Mouse (Mus musculus): ENCODE data around the gene Prdm5. TPM values are rescaled to one million over a fixed set of nuclear protein-coding genes. Genes with fewer than 3 reads are reported as not detected.

Gene Prdm5
- polyA plus RNA-seq, 1 experiment, result 0.25 TPM

- 94% methylated on average over 4 of the region's 4 CpGs for WGBS
- no peaks in the 10 kb centered on the region for H3K27me3 ChIP-seq (ENCODE audit: control insufficient read depth, insufficient read depth, low read length)
- H3K4me3 ChIP-seq (ENCODE audit: extremely low read depth, insufficient read depth, insufficient read length), result no peak overlapping the region
- H3K36me3 ChIP-seq (ENCODE audit: control insufficient read depth, insufficient read depth, low read length), result no peaks in the 10 kb centered on the region
- H3K27ac ChIP-seq (ENCODE audit: insufficient read depth, low read length), result no peak overlapping the region
- TF ChIP-seq CTCF (IDR thresholded peaks at IDR 0.05; ENCODE audit: extremely low read depth, insufficient read depth, insufficient read length, insufficient replicate concordance) (no peak), POLR2A (IDR thresholded peaks at IDR 0.05; ENCODE audit: low read depth, low read length) (no peak)
- no peak for DNase-seq (ENCODE audit: low read depth in 1 of 2, low spot score in 2 of 2)
- no peaks in the 10 kb centered on the region for H3K4me1 ChIP-seq (ENCODE audit: control insufficient read depth, insufficient read depth, insufficient read length)
Observed at GRCm38 (mm10) chr6:65923501-65924084, 144.8 kb downstream of the Prdm5 start.

GRCm38 (mm10) chr6:65925737-65926333, 147.0 kb downstream of the Prdm5 start:
- H3K36me3 ChIP-seq (ENCODE audit: control insufficient read depth, insufficient read depth, low read length), result no peaks in the 10 kb centered on the region
- H3K27ac ChIP-seq (ENCODE audit: insufficient read depth, low read length), result no peak overlapping the region
- H3K27me3 ChIP-seq (ENCODE audit: control insufficient read depth, insufficient read depth, low read length), result no peaks in the 10 kb centered on the region
- WGBS, result 83% methylated on average over 3 of the region's 3 CpGs
- no peak overlapping the region for H3K4me3 ChIP-seq (ENCODE audit: extremely low read depth, insufficient read depth, insufficient read length)
- TF ChIP-seq CTCF (IDR thresholded peaks at IDR 0.05; ENCODE audit: extremely low read depth, insufficient read depth, insufficient read length, insufficient replicate concordance) (no peak), POLR2A (IDR thresholded peaks at IDR 0.05; ENCODE audit: low read depth, low read length) (no peak)
- H3K4me1 ChIP-seq (ENCODE audit: control insufficient read depth, insufficient read depth, insufficient read length), result no peaks in the 10 kb centered on the region
- DNase-seq (ENCODE audit: low read depth in 1 of 2, low spot score in 2 of 2), result no peak

- no peak overlapping the region for H3K27ac ChIP-seq (ENCODE audit: insufficient read depth, low read length)
- no peaks in the 10 kb centered on the region for H3K27me3 ChIP-seq (ENCODE audit: control insufficient read depth, insufficient read depth, low read length)
- no peak for DNase-seq (ENCODE audit: low read depth in 1 of 2, low spot score in 2 of 2)
- WGBS, result 95% methylated on average over 1 of the region's 1 CpGs
- TF ChIP-seq CTCF (IDR thresholded peaks at IDR 0.05; ENCODE audit: extremely low read depth, insufficient read depth, insufficient read length, insufficient replicate concordance), result no peak
- no peak for TF ChIP-seq POLR2A (IDR thresholded peaks at IDR 0.05; ENCODE audit: low read depth, low read length)
- no peaks in the 10 kb centered on the region for H3K4me1 ChIP-seq (ENCODE audit: control insufficient read depth, insufficient read depth, insufficient read length)
- no peak overlapping the region for H3K4me3 ChIP-seq (ENCODE audit: extremely low read depth, insufficient read depth, insufficient read length)
- no peaks in the 10 kb centered on the region for H3K36me3 ChIP-seq (ENCODE audit: control insufficient read depth, insufficient read depth, low read length)
Observed at GRCm38 (mm10) chr6:65930523-65930922, 151.7 kb downstream of the Prdm5 start.

- Histone ChIP-seq H3K4me3 (ENCODE audit: extremely low read depth, insufficient read depth, insufficient read length) (no peak overlapping the region), H3K36me3 (ENCODE audit: control insufficient read depth, insufficient read depth, low read length) (no peaks in the 10 kb centered on the region), H3K4me1 (ENCODE audit: control insufficient read depth, insufficient read depth, insufficient read length) (no peaks in the 10 kb centered on the region), H3K27me3 (ENCODE audit: control insufficient read depth, insufficient read depth, low read length) (no peaks in the 10 kb centered on the region), H3K27ac (ENCODE audit: insufficient read depth, low read length) (no peak overlapping the region)
- TF ChIP-seq POLR2A (IDR thresholded peaks at IDR 0.05; ENCODE audit: low read depth, low read length) (no peak), CTCF (IDR thresholded peaks at IDR 0.05; ENCODE audit: extremely low read depth, insufficient read depth, insufficient read length, insufficient replicate concordance) (no peak)
- 89% methylated on average over 1 of the region's 1 CpGs for WGBS
- no peak for DNase-seq (ENCODE audit: low read depth in 1 of 2, low spot score in 2 of 2)
Observed at GRCm38 (mm10) chr6:65932776-65933175, 154.0 kb downstream of the Prdm5 start.

- no peak for TF ChIP-seq POLR2A (IDR thresholded peaks at IDR 0.05; ENCODE audit: low read depth, low read length)
- TF ChIP-seq CTCF (IDR thresholded peaks at IDR 0.05; ENCODE audit: extremely low read depth, insufficient read depth, insufficient read length, insufficient replicate concordance), result no peak
- Histone ChIP-seq H3K36me3 (ENCODE audit: control insufficient read depth, insufficient read depth, low read length) (no peaks in the 10 kb centered on the region), H3K4me3 (ENCODE audit: extremely low read depth, insufficient read depth, insufficient read length) (no peak overlapping the region), H3K27me3 (ENCODE audit: control insufficient read depth, insufficient read depth, low read length) (no peaks in the 10 kb centered on the region), H3K4me1 (ENCODE audit: control insufficient read depth, insufficient read depth, insufficient read length) (no peaks in the 10 kb centered on the region), H3K27ac (ENCODE audit: insufficient read depth, low read length) (no peak overlapping the region)
- DNase-seq (ENCODE audit: low read depth in 1 of 2, low spot score in 2 of 2), result no peak
- WGBS, result 89% methylated on average over 4 of the region's 4 CpGs
Observed at GRCm38 (mm10) chr6:65933177-65933576, 154.4 kb downstream of the Prdm5 start.

GRCm38 (mm10) chr6:65935566-65936281, 156.9 kb downstream of the Prdm5 start:
- WGBS, result 93% methylated on average over 7 of the region's 7 CpGs
- no peak for TF ChIP-seq CTCF (IDR thresholded peaks at IDR 0.05; ENCODE audit: extremely low read depth, insufficient read depth, insufficient read length, insufficient replicate concordance)
- TF ChIP-seq POLR2A (IDR thresholded peaks at IDR 0.05; ENCODE audit: low read depth, low read length), result no peak
- H3K27ac ChIP-seq (ENCODE audit: insufficient read depth, low read length), result no peak overlapping the region
- H3K4me1 ChIP-seq (ENCODE audit: control insufficient read depth, insufficient read depth, insufficient read length), result no peaks in the 10 kb centered on the region
- no peaks in the 10 kb centered on the region for H3K36me3 ChIP-seq (ENCODE audit: control insufficient read depth, insufficient read depth, low read length)
- no peak overlapping the region for H3K4me3 ChIP-seq (ENCODE audit: extremely low read depth, insufficient read depth, insufficient read length)
- H3K27me3 ChIP-seq (ENCODE audit: control insufficient read depth, insufficient read depth, low read length), result no peaks in the 10 kb centered on the region
- no peak for DNase-seq (ENCODE audit: low read depth in 1 of 2, low spot score in 2 of 2)

GRCm38 (mm10) chr6:65950492-65950891, 171.7 kb downstream of the Prdm5 start:
- TF ChIP-seq CTCF (IDR thresholded peaks at IDR 0.05; ENCODE audit: extremely low read depth, insufficient read depth, insufficient read length, insufficient replicate concordance), result no peak
- TF ChIP-seq POLR2A (IDR thresholded peaks at IDR 0.05; ENCODE audit: low read depth, low read length), result no peak
- no peak overlapping the region for H3K27ac ChIP-seq (ENCODE audit: insufficient read depth, low read length)
- no peak for DNase-seq (ENCODE audit: low read depth in 1 of 2, low spot score in 2 of 2)
- 93% methylated on average over 6 of the region's 6 CpGs for WGBS
- no peaks in the 10 kb centered on the region for H3K36me3 ChIP-seq (ENCODE audit: control insufficient read depth, insufficient read depth, low read length)
- no peaks in the 10 kb centered on the region for H3K27me3 ChIP-seq (ENCODE audit: control insufficient read depth, insufficient read depth, low read length)
- H3K4me3 ChIP-seq (ENCODE audit: extremely low read depth, insufficient read depth, insufficient read length), result no peak overlapping the region
- H3K4me1 ChIP-seq (ENCODE audit: control insufficient read depth, insufficient read depth, insufficient read length), result no peaks in the 10 kb centered on the region
